Mouse (Mus musculus): ENCODE measurements at regions not wholly inside any gene's neighbourhood (a gene's known extent, or its start where the extent isn't known, plus 50 kb on each side); places are given as distances from the start of the nearest gene placed in this dataset.
A peak's percentile ranks its signal among the peaks of the same experiment; 100 is the strongest.

DNA sequence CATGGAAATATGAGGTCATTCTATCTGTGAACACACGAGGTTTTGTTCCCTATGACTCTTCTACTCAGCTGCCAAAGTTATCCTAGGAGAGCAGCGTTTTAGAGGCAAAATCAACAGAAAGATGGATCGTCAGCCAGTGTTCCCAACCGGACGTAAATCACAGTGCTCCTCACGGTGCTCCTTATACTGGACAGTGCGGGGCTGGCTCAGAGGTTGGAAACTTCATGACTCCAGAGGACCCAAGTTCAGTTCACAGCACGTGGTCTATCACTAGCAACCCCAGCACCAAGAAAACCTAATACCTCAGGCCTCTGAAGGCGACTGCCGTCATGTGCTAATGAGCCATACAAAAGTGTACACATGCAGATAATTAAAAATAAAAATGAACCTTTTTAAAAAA, 351.2 kb upstream of the Atp11b start:
- no peak overlapping the region for H3K9ac ChIP-seq (ENCODE audit: low read depth, low read length)
- H3K4me2 ChIP-seq (ENCODE audit: low read depth, low read length) = no peak overlapping the region
- H3K4me1 ChIP-seq (ENCODE audit: control insufficient read depth, insufficient read depth, low read length) = no peaks in the 10 kb centered on the region
- no peak overlapping the region for H3K27ac ChIP-seq (ENCODE audit: low read length)
- WGBS = 82% methylated on average over 10 of the region's 10 CpGs
- no peak overlapping the region for H3K4me3 ChIP-seq (ENCODE audit: low read length)
- H3K27me3 ChIP-seq (replicated peaks; ENCODE audit: control insufficient read depth, insufficient read depth, low read length) = no peaks in the 10 kb centered on the region
- no peak for ATAC-seq
- no peaks in the 10 kb centered on the region for H3K36me3 ChIP-seq (ENCODE audit: control insufficient read depth, insufficient read depth, low read length)
- H3K9me3 ChIP-seq (ENCODE audit: control insufficient read depth, low read length) = no peaks in the 10 kb centered on the region

DNA sequence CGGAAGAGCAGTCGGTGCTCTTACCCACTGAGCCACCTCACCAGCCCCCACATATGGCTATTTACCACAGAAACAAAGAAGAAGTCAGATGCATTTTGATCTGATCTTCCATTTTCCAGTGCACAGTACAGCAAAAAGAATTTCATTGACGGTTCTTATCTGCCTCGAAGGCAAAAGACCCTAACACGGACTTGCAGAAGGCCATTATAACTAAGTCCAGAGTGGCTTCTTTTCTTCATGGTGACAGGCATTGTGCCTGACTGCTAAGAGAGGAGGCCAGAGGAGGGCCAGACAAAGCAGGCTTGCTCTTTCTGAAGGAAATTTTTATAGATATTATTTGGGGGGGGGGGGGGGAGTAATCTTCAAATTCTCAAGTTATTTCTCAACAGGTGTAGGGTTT, 350.0 kb upstream of the Atp11b start:
- H3K4me1 ChIP-seq (ENCODE audit: control insufficient read depth, insufficient read depth, low read length) = no peaks in the 10 kb centered on the region
- WGBS = 81% methylated on average over 5 of the region's 5 CpGs
- no peak overlapping the region for H3K4me3 ChIP-seq (ENCODE audit: low read length)
- H3K9ac ChIP-seq (ENCODE audit: low read depth, low read length) = no peak overlapping the region
- no peaks in the 10 kb centered on the region for H3K9me3 ChIP-seq (ENCODE audit: control insufficient read depth, low read length)
- H3K36me3 ChIP-seq (ENCODE audit: control insufficient read depth, insufficient read depth, low read length) = no peaks in the 10 kb centered on the region
- ATAC-seq = no peak
- no peak overlapping the region for H3K27ac ChIP-seq (ENCODE audit: low read length)
- H3K27me3 ChIP-seq (replicated peaks; ENCODE audit: control insufficient read depth, insufficient read depth, low read length) = no peaks in the 10 kb centered on the region
- H3K4me2 ChIP-seq (ENCODE audit: low read depth, low read length) = no peak overlapping the region

GRCm38 (mm10) chr3:35404492-35405390, 349.2 kb upstream of the Atp11b start:
- no peak overlapping the region for H3K27ac ChIP-seq (ENCODE audit: low read length)
- H3K4me3 ChIP-seq (ENCODE audit: low read length) = no peak overlapping the region
- H3K36me3 ChIP-seq (ENCODE audit: control insufficient read depth, insufficient read depth, low read length) = no peaks in the 10 kb centered on the region
- ATAC-seq = 0 out of 2 replicates have a peak, but pooled peaks have one; percentile 13
- H3K9me3 ChIP-seq (ENCODE audit: control insufficient read depth, low read length) = no peaks in the 10 kb centered on the region
- WGBS = 20% methylated on average over 10 of the region's 10 CpGs
- no peak overlapping the region for H3K9ac ChIP-seq (ENCODE audit: low read depth, low read length)
- H3K4me2 ChIP-seq (ENCODE audit: low read depth, low read length) = no peak overlapping the region
- no peaks in the 10 kb centered on the region for H3K27me3 ChIP-seq (replicated peaks; ENCODE audit: control insufficient read depth, insufficient read depth, low read length)
- no peaks in the 10 kb centered on the region for H3K4me1 ChIP-seq (ENCODE audit: control insufficient read depth, insufficient read depth, low read length)

DNA sequence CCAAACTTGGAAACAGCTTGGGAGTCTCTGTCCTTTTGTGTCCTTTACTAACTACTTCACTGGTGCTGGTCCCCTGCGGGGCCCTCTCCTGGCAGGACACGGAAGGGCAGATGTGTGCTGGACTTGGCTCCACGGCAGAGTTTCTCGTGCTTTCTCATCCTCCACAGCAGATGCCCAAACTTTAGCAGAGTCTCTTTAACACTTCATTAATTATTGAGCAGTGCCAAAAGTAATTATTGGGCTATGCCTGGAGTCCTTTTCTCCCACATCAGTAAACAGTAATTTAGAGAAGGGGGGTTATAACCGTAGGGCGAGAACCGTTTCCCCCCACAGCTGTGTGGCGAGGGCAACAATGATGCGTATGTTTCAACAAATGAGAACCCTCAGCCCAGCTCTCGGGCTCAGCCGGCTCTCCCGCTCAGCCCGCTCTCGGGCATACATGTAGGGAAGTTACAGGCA, 348.3 kb upstream of the Atp11b start:
- Histone ChIP-seq H3K27ac (ENCODE audit: low read length) (no peak overlapping the region), H3K4me3 (ENCODE audit: low read length) (no peak overlapping the region), H3K4me2 (ENCODE audit: low read depth, low read length) (no peak overlapping the region), H3K9ac (ENCODE audit: low read depth, low read length) (no peak overlapping the region), H3K27me3 (replicated peaks; ENCODE audit: control insufficient read depth, insufficient read depth, low read length) (no peaks in the 10 kb centered on the region), H3K36me3 (ENCODE audit: control insufficient read depth, insufficient read depth, low read length) (no peaks in the 10 kb centered on the region), H3K4me1 (ENCODE audit: control insufficient read depth, insufficient read depth, low read length) (no peaks in the 10 kb centered on the region), H3K9me3 (ENCODE audit: control insufficient read depth, low read length) (no peaks in the 10 kb centered on the region)
- no peak for ATAC-seq
- 65% methylated on average over 14 of the region's 14 CpGs for WGBS

GRCm38 (mm10) chr3:35437687-35438086, 316.2 kb upstream of the Atp11b start:
- H3K4me1 ChIP-seq (ENCODE audit: control insufficient read depth, insufficient read depth, low read length) = no peaks in the 10 kb centered on the region

GRCm38 (mm10) chr3:35462858-35463257, 291.0 kb upstream of the Atp11b start:
- H3K4me2 ChIP-seq (ENCODE audit: low read depth, low read length) = no peak overlapping the region
- ATAC-seq = no peak
- H3K27me3 ChIP-seq (replicated peaks; ENCODE audit: control insufficient read depth, insufficient read depth, low read length) = no peaks in the 10 kb centered on the region
- H3K9me3 ChIP-seq (ENCODE audit: control insufficient read depth, low read length) = no peaks in the 10 kb centered on the region
- 36% methylated on average over 4 of the region's 4 CpGs for WGBS
- no peak overlapping the region for H3K9ac ChIP-seq (ENCODE audit: low read depth, low read length)
- no peaks in the 10 kb centered on the region for H3K36me3 ChIP-seq (ENCODE audit: control insufficient read depth, insufficient read depth, low read length)
- no peak overlapping the region for H3K4me3 ChIP-seq (ENCODE audit: low read length)
- no peaks in the 10 kb centered on the region for H3K4me1 ChIP-seq (ENCODE audit: control insufficient read depth, insufficient read depth, low read length)
- H3K27ac ChIP-seq (ENCODE audit: low read length) = no peak overlapping the region

More at GRCm38 (mm10) chr3:35437687-35438086, 316.2 kb upstream of the Atp11b start:
- H3K36me3 ChIP-seq (ENCODE audit: control insufficient read depth, insufficient read depth, low read length) = no peaks in the 10 kb centered on the region
- no peak overlapping the region for H3K4me3 ChIP-seq (ENCODE audit: low read length)
- no peak for ATAC-seq
- WGBS = 94% methylated on average over 1 of the region's 1 CpGs
- H3K4me2 ChIP-seq (ENCODE audit: low read depth, low read length) = no peak overlapping the region
- no peak overlapping the region for H3K9ac ChIP-seq (ENCODE audit: low read depth, low read length)
- no peak overlapping the region for H3K27ac ChIP-seq (ENCODE audit: low read length)
- H3K27me3 ChIP-seq (replicated peaks; ENCODE audit: control insufficient read depth, insufficient read depth, low read length) = no peaks in the 10 kb centered on the region
- no peaks in the 10 kb centered on the region for H3K9me3 ChIP-seq (ENCODE audit: control insufficient read depth, low read length)

DNA sequence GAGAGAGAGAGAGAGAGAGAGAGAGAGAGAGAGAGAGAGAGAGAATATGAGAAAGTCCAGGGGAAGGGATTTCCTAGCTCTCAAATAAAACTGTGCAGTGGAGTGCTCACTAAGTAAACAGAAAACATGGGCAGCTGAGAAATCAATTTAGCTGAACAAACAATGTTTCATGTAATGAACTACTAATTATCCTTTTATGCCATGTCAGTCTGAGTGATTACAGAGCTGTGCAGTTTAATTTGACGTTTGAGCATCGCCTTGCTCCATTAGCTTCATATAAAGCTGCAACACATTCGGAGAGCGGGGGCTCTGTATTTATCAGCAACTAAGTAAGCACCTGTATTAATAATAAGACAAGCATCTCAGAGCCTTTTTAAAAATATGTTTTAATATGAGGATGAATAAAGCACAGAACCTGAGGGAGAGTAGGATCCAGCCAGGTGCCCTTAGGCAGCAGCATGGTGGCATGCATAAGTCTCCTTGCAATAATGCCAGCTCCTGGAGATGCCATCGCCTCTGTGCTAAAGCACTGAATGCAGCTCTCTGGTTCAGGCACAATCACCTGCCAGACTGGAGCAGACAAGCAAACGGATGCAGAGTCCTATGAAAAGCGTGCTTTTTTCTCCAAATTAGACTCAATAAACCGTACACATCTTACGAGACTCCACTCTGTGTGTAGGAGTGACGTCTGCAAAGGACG, 289.5 kb upstream of the Atp11b start:
- ATAC-seq = no peak
- H3K9ac ChIP-seq (ENCODE audit: low read depth, low read length) = no peak overlapping the region
- no peak overlapping the region for H3K27ac ChIP-seq (ENCODE audit: low read length)
- no peaks in the 10 kb centered on the region for H3K36me3 ChIP-seq (ENCODE audit: control insufficient read depth, insufficient read depth, low read length)
- no peaks in the 10 kb centered on the region for H3K9me3 ChIP-seq (ENCODE audit: control insufficient read depth, low read length)
- no peak overlapping the region for H3K4me3 ChIP-seq (ENCODE audit: low read length)
- H3K4me1 ChIP-seq (ENCODE audit: control insufficient read depth, insufficient read depth, low read length) = no peaks in the 10 kb centered on the region
- 73% methylated on average over 11 of the region's 11 CpGs for WGBS
- H3K27me3 ChIP-seq (replicated peaks; ENCODE audit: control insufficient read depth, insufficient read depth, low read length) = no peaks in the 10 kb centered on the region
- H3K4me2 ChIP-seq (ENCODE audit: low read depth, low read length) = no peak overlapping the region

- H3K27ac ChIP-seq (ENCODE audit: low read length) = no peak overlapping the region
- H3K4me3 ChIP-seq (ENCODE audit: low read length) = no peak overlapping the region
- no peaks in the 10 kb centered on the region for H3K4me1 ChIP-seq (ENCODE audit: control insufficient read depth, insufficient read depth, low read length)
- no peaks in the 10 kb centered on the region for H3K27me3 ChIP-seq (replicated peaks; ENCODE audit: control insufficient read depth, insufficient read depth, low read length)
- no peak overlapping the region for H3K9ac ChIP-seq (ENCODE audit: low read depth, low read length)
- no peaks in the 10 kb centered on the region for H3K9me3 ChIP-seq (ENCODE audit: control insufficient read depth, low read length)
- H3K36me3 ChIP-seq (ENCODE audit: control insufficient read depth, insufficient read depth, low read length) = no peaks in the 10 kb centered on the region
- no peak for ATAC-seq
- 77% methylated on average over 3 of the region's 3 CpGs for WGBS
- no peak overlapping the region for H3K4me2 ChIP-seq (ENCODE audit: low read depth, low read length)
Observed at GRCm38 (mm10) chr3:35465956-35466355, 287.9 kb upstream of the Atp11b start.

GRCm38 (mm10) chr3:35473351-35473750, 280.6 kb upstream of the Atp11b start:
- Histone ChIP-seq H3K27me3 (replicated peaks; ENCODE audit: control insufficient read depth, insufficient read depth, low read length) (no peaks in the 10 kb centered on the region), H3K4me1 (ENCODE audit: control insufficient read depth, insufficient read depth, low read length) (no peaks in the 10 kb centered on the region), H3K27ac (ENCODE audit: low read length) (no peak overlapping the region), H3K4me3 (ENCODE audit: low read length) (no peak overlapping the region), H3K36me3 (ENCODE audit: control insufficient read depth, insufficient read depth, low read length) (no peaks in the 10 kb centered on the region), H3K9me3 (ENCODE audit: control insufficient read depth, low read length) (no peaks in the 10 kb centered on the region), H3K9ac (ENCODE audit: low read depth, low read length) (no peak overlapping the region), H3K4me2 (ENCODE audit: low read depth, low read length) (no peak overlapping the region)
- WGBS = 77% methylated on average over 7 of the region's 7 CpGs
- no peak for ATAC-seq
